Mouse (Mus musculus) hindbrain, embryonic 14.5 days (tissue): ENCODE measurements around the gene Thada. TPM values are rescaled to one million over a fixed set of nuclear protein-coding genes. Genes with fewer than 3 reads are reported as not detected.

Source experiments
- ATAC-seq: fragments of 200-750 bp; cut with Nextera tagmentation; 2 replicates; pipeline ENCODE4 v1.8.0; 2017; ENCODE audit warnings: moderate number of reproducible peaks, mild to moderate bottlenecking, moderate TSS enrichment, moderate library complexity; ENCODE audit not compliant: low FRiP score
- DNase-seq: peaks from one replicate; pipeline ENCODE4 v3.0.0-alpha.2; 2015; ENCODE audit warnings: low spot score
- H3K27ac ChIP-seq: fragments of 300-500 bp; sonication (generic); 2 replicates; pipeline ENCODE4 v1.5.1; 2014; ENCODE audit warnings: mild to moderate bottlenecking, moderate library complexity
- H3K27me3 ChIP-seq: fragments of 300-500 bp; sonication (generic); 2 replicates; pipeline ENCODE4 v1.6.1; 2014; ENCODE audit warnings: mild to moderate bottlenecking, low read length, mixed read lengths; ENCODE audit not compliant: control insufficient read depth, insufficient read depth
- H3K36me3 ChIP-seq: fragments of 300-500 bp; sonication (generic); replicated peaks from 2 replicates; pipeline ENCODE4 v1.6.1; 2014; ENCODE audit not compliant: control insufficient read depth, insufficient read depth
- H3K4me1 ChIP-seq: fragments of 300-500 bp; sonication (generic); replicated peaks from 2 replicates; pipeline ENCODE4 v1.6.1; 2014; ENCODE audit warnings: antibody characterized with exemption, low read length, mixed read lengths; ENCODE audit not compliant: control insufficient read depth, insufficient read depth
- H3K4me2 ChIP-seq: fragments of 300-500 bp; sonication (generic); replicated peaks from 2 replicates; pipeline ENCODE4 v1.6.1; 2014; ENCODE audit warnings: mild to moderate bottlenecking, moderate library complexity
- H3K4me3 ChIP-seq: fragments of 300-500 bp; sonication (generic); replicated peaks from 2 replicates; pipeline ENCODE4 v1.5.1; 2014; ENCODE audit warnings: mild to moderate bottlenecking, low read length
- H3K9ac ChIP-seq: fragments of 300-500 bp; sonication (generic); 2 replicates; pipeline ENCODE4 v1.6.1; 2014
- H3K9me3 ChIP-seq: fragments of 300-500 bp; sonication (generic); 2 replicates; pipeline ENCODE4 v1.6.1; 2016; ENCODE audit warnings: low read length; ENCODE audit not compliant: control insufficient read depth
- WGBS: fragments of 180-500 bp; shearing (Covaris S2); extraction: QIAGEN DNeasy Blood & Tissue Kit; methylation state at CpG from one replicate; pipeline ENCODE4 v1.1.7; 2014; 5-methylcytosine and 5-hydroxymethylcytosine counted together
- polyA plus RNA-seq: library from polyadenylated mRNA; unstranded; fragments of >200 nt; fragmentation: Nextera tagmentation; extraction: Ambion mirVana; gene quantifications from 2 replicates; pipeline ENCODE4 v1.2.1, GENCODE M21; 2014

Thada gene
- polyA plus RNA-seq, 1 experiment from 2014 or later = 9.0 TPM

- H3K4me3 ChIP-seq = no peak overlapping the region
- no peaks in the 10 kb centered on the region for H3K36me3 ChIP-seq
- DNase-seq (no peak), ATAC-seq (no peak)
- H3K27me3 ChIP-seq = no peaks in the 10 kb centered on the region
- no peak overlapping the region for H3K4me2 ChIP-seq
- no peak overlapping the region for H3K27ac ChIP-seq
- 61% methylated on average over 7 of the region's 7 CpGs for WGBS
- H3K4me1 ChIP-seq = no peaks in the 10 kb centered on the region
- H3K9me3 ChIP-seq = no peaks in the 10 kb centered on the region
- H3K9ac ChIP-seq = no peak overlapping the region
Measured at GRCm38 (mm10) chr17:84203340-84203739, 262.7 kb downstream of the Thada start.

GRCm38 (mm10) chr17:84201183-84201582, 264.8 kb downstream of the Thada start:
- no peak for ATAC-seq
- no peaks in the 10 kb centered on the region for H3K9me3 ChIP-seq
- H3K4me2 ChIP-seq = no peak overlapping the region
- H3K36me3 ChIP-seq = no peaks in the 10 kb centered on the region
- 99% methylated on average over 5 of the region's 5 CpGs for WGBS
- H3K4me1 ChIP-seq = no peaks in the 10 kb centered on the region
- no peak overlapping the region for H3K4me3 ChIP-seq
- no peak overlapping the region for H3K9ac ChIP-seq
- DNase-seq = no peak
- H3K27ac ChIP-seq = no peak overlapping the region
- H3K27me3 ChIP-seq = no peaks in the 10 kb centered on the region

DNA sequence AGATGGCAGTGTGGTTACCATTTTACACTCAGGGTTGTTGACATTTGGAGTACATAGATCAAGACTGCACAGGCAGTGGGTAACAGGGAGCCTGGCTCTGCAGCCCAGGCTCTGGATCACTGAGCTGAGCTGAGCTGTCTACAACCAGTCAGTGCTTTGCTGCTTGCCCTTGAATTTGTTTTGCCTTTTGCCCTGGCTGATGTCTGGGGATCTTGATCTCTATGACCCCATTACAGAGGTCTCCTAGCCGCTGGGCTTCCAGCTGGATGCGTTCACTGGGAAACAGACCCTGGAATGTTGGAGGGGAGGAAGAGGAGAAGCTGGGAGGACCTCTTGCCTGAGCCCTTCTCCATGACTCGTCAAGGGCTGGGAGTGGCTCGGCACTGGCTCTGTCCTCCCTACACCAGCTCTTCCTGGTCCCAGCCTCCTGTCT, 268.1 kb downstream of the Thada start:
- Histone ChIP-seq H3K4me1 (no peaks in the 10 kb centered on the region), H3K4me3 (no peak overlapping the region), H3K9me3 (no peaks in the 10 kb centered on the region), H3K27ac (no peak overlapping the region), H3K27me3 (no peaks in the 10 kb centered on the region), H3K4me2 (no peak overlapping the region), H3K9ac (no peak overlapping the region), H3K36me3 (no peaks in the 10 kb centered on the region)
- no peak for ATAC-seq
- 41% methylated on average over 4 of the region's 4 CpGs for WGBS
- DNase-seq = no peak

DNA sequence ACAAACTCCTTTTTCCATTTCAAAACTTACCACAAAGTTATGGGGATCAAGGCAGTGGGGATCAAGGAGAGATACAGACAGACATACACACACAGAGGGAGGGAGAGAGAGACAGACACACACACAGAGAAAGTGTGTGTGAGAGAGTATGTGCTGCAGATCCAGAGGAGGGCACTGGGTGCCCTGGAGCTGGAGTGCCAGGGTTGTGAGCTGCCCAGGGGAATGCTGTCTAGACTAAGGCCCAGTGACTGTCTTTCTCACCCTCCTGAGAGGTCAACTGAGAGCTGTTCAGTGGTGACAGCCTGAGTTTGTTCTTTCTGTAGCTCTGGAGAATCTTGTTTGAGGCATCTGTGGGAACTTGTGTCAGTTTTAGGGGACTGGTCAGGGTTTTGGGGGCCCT, 269.7 kb downstream of the Thada start:
- peaks cover 11% of the 10 kb centered on the region; the same call in 1 of the 2 replicates for H3K36me3 ChIP-seq
- H3K4me2 ChIP-seq = no peak overlapping the region
- DNase-seq = no peak
- H3K4me1 ChIP-seq = no peaks in the 10 kb centered on the region
- H3K9me3 ChIP-seq = no peaks in the 10 kb centered on the region
- no peak overlapping the region for H3K4me3 ChIP-seq
- no peaks in the 10 kb centered on the region for H3K27me3 ChIP-seq
- ATAC-seq = no peak
- no peak overlapping the region for H3K9ac ChIP-seq
- no peak overlapping the region for H3K27ac ChIP-seq

DNA sequence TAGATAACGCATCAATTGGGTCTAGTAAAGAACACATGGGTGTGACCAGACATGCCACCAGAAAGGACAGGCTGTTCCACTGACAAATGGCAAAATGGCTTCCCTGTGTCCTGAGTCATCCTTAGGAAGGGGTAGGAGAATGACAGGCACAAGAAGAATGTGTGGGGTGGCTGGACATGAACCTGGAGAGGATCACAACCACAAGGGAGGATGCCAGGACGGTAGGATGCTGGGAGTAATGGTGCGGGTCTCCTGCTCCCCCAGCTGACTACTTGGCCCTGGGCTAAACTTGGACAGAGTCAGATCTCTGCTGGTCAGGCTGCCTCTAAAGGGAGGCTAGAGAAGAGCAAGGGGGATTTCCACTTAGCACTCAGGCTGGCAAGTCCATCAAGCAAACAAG, 270.2 kb downstream of the Thada start:
- WGBS = 92% methylated on average over 3 of the region's 3 CpGs
- Histone ChIP-seq H3K27me3 (no peaks in the 10 kb centered on the region), H3K4me2 (no peak overlapping the region), H3K27ac (no peak overlapping the region), H3K9ac (no peak overlapping the region), H3K4me1 (no peaks in the 10 kb centered on the region), H3K36me3 (peaks cover 11% of the 10 kb centered on the region; the same call in 1 of the 2 replicates), H3K4me3 (no peak overlapping the region), H3K9me3 (no peaks in the 10 kb centered on the region)
- no peak for DNase-seq
- no peak for ATAC-seq

GRCm38 (mm10) chr17:84195003-84195395, 271.0 kb downstream of the Thada start:
- H3K9ac ChIP-seq = no peak overlapping the region
- no peak overlapping the region for H3K4me2 ChIP-seq
- H3K27me3 ChIP-seq = no peaks in the 10 kb centered on the region
- no peak overlapping the region for H3K27ac ChIP-seq
- DNase-seq (no peak), ATAC-seq (no peak)
- H3K9me3 ChIP-seq = no peaks in the 10 kb centered on the region
- H3K4me1 ChIP-seq = no peaks in the 10 kb centered on the region
- peaks cover 11% of the 10 kb centered on the region; the same call in 1 of the 2 replicates for H3K36me3 ChIP-seq
- WGBS = 64% methylated on average over 4 of the region's 4 CpGs
- H3K4me3 ChIP-seq = no peak overlapping the region

DNA sequence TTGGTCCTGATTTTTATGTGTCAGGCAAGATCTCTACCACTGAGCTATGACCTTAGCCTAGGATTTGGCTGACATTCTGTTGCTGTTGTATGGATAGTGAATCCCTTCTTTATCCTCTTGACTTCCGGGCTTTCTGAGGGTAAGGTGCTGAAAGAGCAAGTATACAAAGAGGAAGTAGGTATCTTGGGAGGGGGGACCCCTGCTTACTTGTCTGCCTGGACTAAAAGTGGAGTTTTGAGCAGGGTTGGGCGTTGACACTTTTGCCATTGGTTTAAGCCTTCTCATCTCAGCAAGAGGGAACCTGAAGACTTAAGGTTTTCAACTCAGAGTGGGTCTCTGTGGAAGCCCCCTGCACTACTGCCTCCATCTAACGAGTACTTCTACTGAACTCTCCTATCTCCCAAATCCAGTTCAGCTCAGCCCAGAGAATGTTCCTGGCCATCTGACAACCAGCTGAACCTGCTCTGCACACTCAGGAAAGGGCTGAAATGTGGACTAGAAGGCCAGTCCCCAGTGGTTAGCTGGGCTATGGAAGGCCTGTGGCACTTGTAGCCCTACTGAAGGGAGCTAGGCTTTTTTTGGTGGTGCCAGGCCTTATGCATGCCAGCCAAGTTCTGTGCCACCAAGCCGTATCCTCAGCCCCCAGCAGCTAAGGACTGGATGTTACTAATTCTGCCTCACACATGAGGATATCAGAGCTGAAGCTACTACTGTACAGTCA, 271.6 kb downstream of the Thada start:
- Histone ChIP-seq H3K9ac (no peak overlapping the region), H3K4me3 (no peak overlapping the region), H3K4me2 (no peak overlapping the region), H3K9me3 (no peaks in the 10 kb centered on the region), H3K27me3 (0 out of 2 replicates have a peak, but pooled peaks cover 2% of the 10 kb centered on the region), H3K27ac (no peak overlapping the region), H3K4me1 (no peaks in the 10 kb centered on the region), H3K36me3 (peaks cover 11% of the 10 kb centered on the region; the same call in 1 of the 2 replicates)
- no peak for DNase-seq
- WGBS = 90% methylated on average over 4 of the region's 4 CpGs
- ATAC-seq = no peak

GRCm38 (mm10) chr17:84193411-84193810, 272.6 kb downstream of the Thada start:
- peaks cover 11% of the 10 kb centered on the region; the same call in 1 of the 2 replicates for H3K36me3 ChIP-seq
- WGBS = 93% methylated on average over 9 of the region's 9 CpGs
- H3K4me2 ChIP-seq = no peak overlapping the region
- H3K9me3 ChIP-seq = no peaks in the 10 kb centered on the region
- no peak overlapping the region for H3K9ac ChIP-seq
- H3K27ac ChIP-seq = no peak overlapping the region
- H3K4me1 ChIP-seq = peaks cover 4% of the 10 kb centered on the region; the same call in 1 of the 2 replicates
- no peak for ATAC-seq
- H3K27me3 ChIP-seq = 0 out of 2 replicates have a peak, but pooled peaks cover 7% of the 10 kb centered on the region
- no peak for DNase-seq
- no peak overlapping the region for H3K4me3 ChIP-seq

GRCm38 (mm10) chr17:84191946-84192345, 274.1 kb downstream of the Thada start:
- ATAC-seq (no peak), DNase-seq (no peak)
- H3K27ac ChIP-seq = no peak overlapping the region
- no peak overlapping the region for H3K4me3 ChIP-seq
- no peak overlapping the region for H3K4me2 ChIP-seq
- H3K4me1 ChIP-seq = peaks cover 6% of the 10 kb centered on the region; the same call in 1 of the 2 replicates
- no peak overlapping the region for H3K9ac ChIP-seq
- H3K27me3 ChIP-seq = 0 out of 2 replicates have a peak, but pooled peaks cover 8% of the 10 kb centered on the region
- 92% methylated on average over 4 of the region's 4 CpGs for WGBS
- H3K36me3 ChIP-seq = peaks cover 11% of the 10 kb centered on the region; the same call in 1 of the 2 replicates
- H3K9me3 ChIP-seq = no peaks in the 10 kb centered on the region
